Mouse (Mus musculus): Measurements from ENCODE around the gene Pde1a. TPM values are rescaled to one million over a fixed set of nuclear protein-coding genes. Genes with fewer than 3 reads are reported as not detected.

Gene Pde1a
- 0.55 and 0.92 TPM in 2 replicates for polyA plus RNA-seq (2015; fragmentation: Nextera tagmentation; extraction: Ambion mirVana)

DNA sequence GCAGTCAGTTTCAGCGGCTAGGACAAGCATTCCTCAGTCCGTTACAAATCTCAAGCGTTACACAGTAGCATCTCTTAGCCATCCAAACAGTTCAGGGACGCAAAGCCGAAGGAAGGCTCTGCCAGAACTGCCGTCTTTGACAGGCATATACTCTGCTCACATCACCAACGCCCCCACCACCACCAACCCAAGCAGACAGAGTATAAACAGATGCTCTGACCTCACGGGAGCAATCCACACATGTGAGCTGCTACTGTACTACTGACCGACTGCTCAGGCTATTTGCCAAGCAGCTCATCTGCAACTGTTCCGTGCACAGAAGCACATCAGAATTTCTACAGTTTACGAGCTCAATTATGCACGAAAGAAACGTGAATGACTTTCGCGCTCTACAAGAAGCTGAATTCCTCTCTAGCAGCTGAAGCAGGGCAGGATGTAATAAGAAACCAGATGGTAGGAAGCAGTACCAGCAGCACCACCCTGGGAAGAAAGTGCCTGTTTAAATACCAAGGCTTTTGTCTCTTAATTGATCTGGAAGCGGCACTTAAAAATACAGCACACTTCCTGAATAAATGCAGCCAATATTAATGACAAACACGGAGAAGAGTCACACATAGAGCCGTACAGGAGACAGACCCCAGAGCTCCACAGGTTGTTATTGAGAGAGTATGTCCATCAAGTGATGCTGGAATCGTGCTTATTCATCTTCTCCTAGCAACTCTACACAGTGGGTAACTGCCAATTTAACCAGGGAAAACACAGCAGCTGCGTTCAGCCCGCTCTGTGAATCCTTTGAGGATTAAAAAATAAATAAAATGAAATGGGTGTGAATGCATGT, at the start of gene Pde1a:
Gene Pde1a, minus strand, starts transcription at position 598 of the 838 bp plus-strand sequence.
- no peak for DNase-seq (ENCODE audit: low spot score)

GRCm38 (mm10) chr2:80178608-80179280, 49.5 kb upstream of the Pde1a start:
- DNase-seq (ENCODE audit: low spot score), result no peak

DNA sequence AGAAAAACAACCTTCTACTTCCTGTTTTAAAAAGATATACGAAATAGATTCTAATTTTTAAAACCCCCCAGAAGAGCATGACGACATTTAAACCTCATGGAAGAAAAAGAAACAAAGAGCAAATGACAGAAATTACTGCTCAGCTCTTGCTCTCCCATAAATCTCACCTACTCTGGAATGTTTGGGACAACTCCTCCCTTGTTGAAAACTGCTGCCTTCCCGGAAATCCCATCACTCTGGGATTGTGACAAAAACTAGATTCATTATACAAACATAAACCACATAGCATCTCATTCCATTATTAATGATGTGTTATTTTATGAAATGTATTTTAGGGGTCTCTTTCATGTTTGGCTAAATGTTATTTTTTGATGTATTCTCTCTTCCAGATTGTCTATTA, 48.9 kb upstream of the Pde1a start:
- DNase-seq (ENCODE audit: low spot score), result no peak

DNA sequence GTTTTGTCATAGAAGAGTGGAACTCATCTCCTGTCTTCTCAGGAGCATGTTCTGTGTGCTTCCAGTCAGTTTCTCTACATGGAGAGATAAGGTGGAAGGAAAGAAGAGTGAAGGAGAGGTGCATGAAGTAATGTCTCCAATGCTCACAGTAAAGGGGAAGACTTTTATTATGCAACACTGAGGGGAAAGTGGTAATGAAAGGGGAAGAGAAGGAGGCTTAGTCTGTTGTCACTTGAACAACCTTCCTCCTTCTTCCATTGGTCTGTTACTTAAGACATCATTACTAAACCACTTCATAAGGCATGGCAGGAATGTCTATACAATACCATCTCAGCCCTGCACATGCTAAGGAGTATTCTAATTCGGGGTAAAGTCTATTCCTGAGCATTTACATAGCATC, 38.8 kb upstream of the Pde1a start:
- no peak for DNase-seq (ENCODE audit: low spot score)

DNA sequence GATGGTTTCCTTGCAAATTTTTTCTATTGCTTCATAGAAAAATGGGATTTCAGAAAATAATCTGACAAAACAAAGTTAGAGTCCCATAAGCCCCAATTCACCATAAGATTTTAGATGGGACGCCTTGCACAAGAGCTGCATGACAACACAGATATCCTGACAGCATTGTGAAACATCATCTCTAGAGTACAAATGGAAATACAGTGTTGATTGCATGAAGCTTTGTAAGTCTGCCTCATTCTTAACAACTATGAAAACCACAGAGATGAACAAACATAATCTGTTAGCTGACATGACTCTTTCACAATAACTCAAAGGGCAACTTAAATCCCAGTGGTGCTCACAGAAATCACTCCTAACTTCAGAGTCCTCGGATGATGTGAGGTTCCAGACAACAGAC, 29.5 kb upstream of the Pde1a start:
- no peak for DNase-seq (ENCODE audit: low spot score)

GRCm38 (mm10) chr2:80158196-80158595, 28.9 kb upstream of the Pde1a start:
- DNase-seq (ENCODE audit: low spot score), result no peak

- no peak for DNase-seq (ENCODE audit: low spot score)
Observed at GRCm38 (mm10) chr2:80150019-80150418, 20.8 kb upstream of the Pde1a start.

GRCm38 (mm10) chr2:80149332-80149731, 20.1 kb upstream of the Pde1a start:
- no peak for DNase-seq (ENCODE audit: low spot score)

- DNase-seq (ENCODE audit: low spot score), result no peak
Observed at GRCm38 (mm10) chr2:80135076-80135475, 5.8 kb upstream of the Pde1a start.

DNA sequence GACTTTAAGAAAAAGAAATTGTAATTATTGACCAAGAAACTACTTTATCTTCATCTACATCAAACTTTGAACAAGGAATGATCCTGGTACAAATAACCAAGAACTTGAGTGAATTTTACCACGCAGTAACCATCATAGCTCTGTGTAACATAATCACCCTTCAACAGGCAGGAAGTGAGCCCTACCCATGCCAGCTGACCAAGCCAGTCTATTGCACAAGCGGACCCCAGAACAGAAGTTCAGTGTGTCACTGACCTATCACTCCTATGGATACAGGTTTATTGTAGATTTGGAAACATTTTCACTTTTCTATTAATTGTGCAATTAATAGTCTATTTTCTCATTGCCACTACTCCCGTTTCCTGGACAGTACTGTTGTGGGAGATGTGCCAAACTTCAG, 3.4 kb upstream of the Pde1a start:
- no peak for DNase-seq (ENCODE audit: low spot score)

GRCm38 (mm10) chr2:80126663-80127062, 2.6 kb downstream of the Pde1a start:
- no peak for DNase-seq (ENCODE audit: low spot score)

GRCm38 (mm10) chr2:80086891-80087290, 42.4 kb downstream of the Pde1a start:
- no peak for DNase-seq (ENCODE audit: low spot score)

GRCm38 (mm10) chr2:80080090-80080821, 49.0 kb downstream of the Pde1a start:
- no peak for DNase-seq (ENCODE audit: low spot score)

GRCm38 (mm10) chr2:80079618-80080017, 49.6 kb downstream of the Pde1a start:
- DNase-seq (ENCODE audit: low spot score), result no peak

DNA sequence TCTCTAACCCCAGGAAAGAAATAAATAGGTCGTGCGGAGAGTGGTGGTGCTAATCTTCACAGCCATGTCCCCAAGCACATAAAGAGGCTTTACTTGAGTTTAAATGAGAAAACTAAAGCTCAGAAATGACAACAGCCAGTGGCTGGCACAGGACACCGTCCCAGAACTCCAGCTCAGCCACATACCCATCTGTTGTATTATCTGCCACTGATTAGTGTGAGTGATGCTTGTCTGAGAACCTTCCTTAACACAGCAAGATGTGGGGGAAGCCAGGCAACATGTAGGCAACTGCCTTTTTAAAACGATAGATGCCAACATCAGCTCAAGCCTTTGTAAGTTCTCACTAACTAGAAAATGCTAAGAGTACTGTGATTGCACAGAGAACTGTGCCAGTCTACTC, 52.9 kb downstream of the Pde1a start:
- no peak for DNase-seq (ENCODE audit: low spot score)

DNA sequence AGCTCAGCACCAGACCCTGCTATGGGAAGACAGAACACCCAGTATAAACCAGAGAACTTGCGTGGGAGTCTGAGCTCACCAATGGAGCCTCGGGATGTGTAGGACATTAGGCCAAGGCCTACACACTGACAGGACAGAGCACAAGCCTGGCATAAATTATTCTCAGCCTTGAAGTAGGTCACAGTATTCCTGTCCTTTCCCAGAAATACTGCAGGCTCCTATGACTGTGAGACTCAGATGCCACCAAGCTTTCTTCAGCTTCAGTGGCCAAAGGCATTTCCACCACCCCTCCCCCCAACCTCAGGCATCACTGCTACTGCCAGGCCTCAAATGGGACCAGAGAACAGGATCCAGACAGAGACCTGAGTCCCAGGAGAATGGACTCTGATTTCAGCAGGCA, 54.7 kb downstream of the Pde1a start:
- DNase-seq (ENCODE audit: low spot score), result no peak

DNA sequence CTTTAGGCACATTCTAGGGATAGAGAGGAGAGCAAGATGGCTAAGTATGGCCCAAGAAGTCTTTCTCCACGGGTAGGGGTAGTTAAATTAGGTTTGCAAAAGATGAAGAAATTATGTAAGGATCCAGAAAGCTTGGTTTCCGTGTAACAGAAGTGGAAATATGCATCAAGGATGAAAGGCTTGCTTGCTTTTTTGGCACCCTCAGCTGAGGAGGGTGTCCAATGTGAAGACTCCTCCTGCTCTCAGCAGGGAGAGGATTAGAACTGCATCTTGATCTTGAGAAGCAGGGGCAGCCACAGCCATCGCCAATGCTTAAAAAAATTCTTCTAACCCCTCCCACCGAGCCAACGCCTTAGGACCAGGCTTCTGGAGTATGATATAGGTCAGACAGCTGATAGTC, 55.2 kb downstream of the Pde1a start:
- DNase-seq (ENCODE audit: low spot score), result no peak

DNA sequence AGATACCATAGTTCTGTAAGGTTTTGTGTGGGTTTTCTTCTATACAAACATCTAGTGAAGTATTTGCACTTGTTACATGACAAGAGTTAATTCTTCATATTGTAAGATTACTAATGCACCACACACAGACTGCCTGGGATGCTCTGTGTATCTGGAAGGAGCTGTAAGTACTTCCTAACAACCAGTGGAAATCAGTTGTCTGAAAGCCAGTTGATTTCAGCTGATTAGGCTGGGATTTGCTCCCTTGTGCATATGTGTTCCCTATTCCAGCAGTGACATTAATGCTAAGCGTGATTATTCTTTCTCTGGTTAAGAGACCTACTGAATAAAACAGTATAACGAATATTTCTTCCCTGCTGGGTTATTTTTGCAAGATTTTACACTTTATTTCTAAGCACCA, 55.8 kb downstream of the Pde1a start:
- no peak for DNase-seq (ENCODE audit: low spot score)

DNA sequence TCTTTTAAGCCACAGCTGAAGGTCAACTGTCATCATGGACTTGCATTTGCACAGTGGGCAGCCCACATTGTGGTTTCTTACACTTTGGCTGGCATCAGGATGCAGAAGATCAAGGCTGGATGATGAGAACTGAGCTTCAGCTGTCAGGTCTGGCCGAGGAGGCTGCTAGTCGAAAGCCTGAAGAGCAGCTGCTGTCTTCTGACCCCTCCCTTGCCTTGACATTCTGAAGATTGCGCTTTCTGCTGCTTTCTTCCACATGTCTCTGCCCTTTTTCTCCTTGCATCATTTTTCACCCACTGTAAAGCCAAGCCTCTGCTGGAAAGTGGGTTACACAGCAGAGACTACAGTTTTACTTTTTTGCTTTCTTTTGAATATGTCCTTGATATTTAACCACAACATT, 59.5 kb downstream of the Pde1a start:
- no peak for DNase-seq (ENCODE audit: low spot score)

GRCm38 (mm10) chr2:80066449-80066848, 62.8 kb downstream of the Pde1a start:
- DNase-seq (ENCODE audit: low spot score), result no peak

DNA sequence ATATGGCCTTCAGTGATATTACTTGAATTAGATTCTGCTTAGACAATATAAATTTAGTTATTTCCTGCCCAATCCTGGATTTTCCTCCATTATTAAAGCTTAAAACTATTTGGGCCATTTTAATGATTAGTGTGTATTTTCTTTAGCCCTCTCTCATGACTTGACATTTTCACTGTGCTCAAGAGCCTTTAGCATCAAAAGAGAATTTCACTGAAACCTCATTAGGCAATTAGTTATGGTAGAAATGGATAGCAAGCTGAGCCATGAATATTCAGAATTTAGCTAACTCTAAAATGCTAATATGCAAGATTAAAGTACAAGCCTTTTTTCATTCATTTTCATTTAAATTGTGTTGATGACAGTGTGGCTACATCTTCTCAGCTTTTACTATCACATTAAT, 73.2 kb downstream of the Pde1a start:
- no peak for DNase-seq (ENCODE audit: low spot score)

DNA sequence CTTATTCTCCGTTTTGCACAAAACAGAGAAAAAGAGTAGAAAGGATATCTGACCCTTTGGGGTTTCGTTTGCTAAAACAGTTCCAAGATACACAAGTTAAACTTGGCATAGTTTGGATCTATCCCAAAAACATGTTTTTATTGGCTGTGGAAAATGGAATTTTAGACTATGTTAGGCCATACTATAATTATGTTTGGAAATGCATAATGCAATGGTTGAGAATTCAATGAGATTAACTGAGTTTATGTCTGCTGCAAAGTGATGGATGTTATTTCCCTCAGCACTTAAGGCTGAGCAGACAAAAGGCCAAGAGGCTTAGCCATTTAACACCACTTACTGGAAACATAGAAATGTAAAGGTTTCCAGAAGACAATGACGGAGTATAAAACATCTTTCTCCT, 75.2 kb downstream of the Pde1a start:
- no peak for DNase-seq (ENCODE audit: low spot score)

Measured in thymus, postnatal 0 days (tissue).